Mouse (Mus musculus) heart, postnatal 0 days (tissue): ENCODE results near the gene Syt1. TPM values are rescaled to one million over a fixed set of nuclear protein-coding genes. Genes with fewer than 3 reads are reported as not detected.
A peak's percentile ranks its signal among the peaks of the same experiment; 100 is the strongest.

Experiments
- ATAC-seq: fragments of 200-750 bp; cut with Nextera tagmentation; 2 replicates; pipeline ENCODE4 v1.8.0; 2017; ENCODE audit warnings: low read depth, moderate number of reproducible peaks, moderate library complexity; ENCODE audit not compliant: insufficient read depth
- DNase-seq: peaks from one replicate; pipeline ENCODE4 v3.0.0-alpha.2; 2016; ENCODE audit warnings: low spot score
- H3K27ac ChIP-seq: fragments of 300-500 bp; sonication (generic); 2 replicates; pipeline ENCODE4 v1.5.1; 2014; ENCODE audit warnings: low read depth, mild to moderate bottlenecking
- H3K27me3 ChIP-seq: fragments of 300-500 bp; sonication (generic); 2 replicates; pipeline ENCODE4 v1.6.1; 2014; ENCODE audit warnings: low read length, mixed read lengths; ENCODE audit not compliant: control insufficient read depth, insufficient read depth
- H3K36me3 ChIP-seq: fragments of 300-500 bp; sonication (generic); replicated peaks from 2 replicates; pipeline ENCODE4 v1.6.1; 2014; ENCODE audit warnings: low read length, mixed read lengths; ENCODE audit not compliant: control insufficient read depth, insufficient read depth
- H3K4me1 ChIP-seq: fragments of 300-500 bp; sonication (generic); 2 replicates; pipeline ENCODE4 v1.6.1; 2014; ENCODE audit warnings: antibody characterized with exemption; ENCODE audit not compliant: control insufficient read depth, insufficient read depth
- H3K4me2 ChIP-seq: fragments of 300-500 bp; sonication (generic); 2 replicates; pipeline ENCODE4 v1.6.1; 2014; ENCODE audit warnings: low read depth, mild to moderate bottlenecking, low read length, moderate library complexity
- H3K4me3 ChIP-seq: fragments of 300-500 bp; sonication (generic); 2 replicates; pipeline ENCODE4 v1.5.1; 2014; ENCODE audit warnings: low read depth, low read length
- H3K9ac ChIP-seq: fragments of 300-500 bp; sonication (generic); replicated peaks from 2 replicates; pipeline ENCODE4 v1.6.1; 2014; ENCODE audit warnings: low read depth, low read length, mixed read lengths
- H3K9me3 ChIP-seq: fragments of 300-500 bp; sonication (generic); replicated peaks from 2 replicates; pipeline ENCODE4 v1.6.1; 2016; ENCODE audit warnings: low read length; ENCODE audit not compliant: control insufficient read depth
- CTCF ChIP-seq: IDR thresholded peaks from 2 replicates; pipeline ENCODE4 v1.5.1; 2016; ENCODE audit warnings: antibody characterized with exemption, control low read depth, low read depth
- EP300 ChIP-seq: IDR thresholded peaks from 2 replicates; pipeline ENCODE4 v1.6.1; 2016; ENCODE audit warnings: antibody characterized with exemption, low read depth
- WGBS: fragments of 180-500 bp; shearing (Covaris S2); extraction: QIAGEN DNeasy Blood & Tissue Kit; methylation state at CpG from one replicate; pipeline ENCODE4 v1.1.7; 2014; 5-methylcytosine and 5-hydroxymethylcytosine counted together
- polyA plus RNA-seq: library from polyadenylated mRNA; unstranded; fragments of >200 nt; fragmentation: Nextera tagmentation; extraction: Ambion mirVana; gene quantifications from 2 replicates; pipeline ENCODE4 v1.2.1, GENCODE M21; 2015
- total RNA-seq: library from RNA; depleted of rRNA; stranded (reverse); fragments of >200 nt; gene quantifications from 2 replicates; pipeline ENCODE4 v1.2.3, GENCODE M21; 2014; ENCODE audit warnings: low replicate concordance

Syt1 gene
- total and polyA plus RNA-seq, 2 experiments from 2014 or later: 0.08 TPM; not detected in 1

DNA sequence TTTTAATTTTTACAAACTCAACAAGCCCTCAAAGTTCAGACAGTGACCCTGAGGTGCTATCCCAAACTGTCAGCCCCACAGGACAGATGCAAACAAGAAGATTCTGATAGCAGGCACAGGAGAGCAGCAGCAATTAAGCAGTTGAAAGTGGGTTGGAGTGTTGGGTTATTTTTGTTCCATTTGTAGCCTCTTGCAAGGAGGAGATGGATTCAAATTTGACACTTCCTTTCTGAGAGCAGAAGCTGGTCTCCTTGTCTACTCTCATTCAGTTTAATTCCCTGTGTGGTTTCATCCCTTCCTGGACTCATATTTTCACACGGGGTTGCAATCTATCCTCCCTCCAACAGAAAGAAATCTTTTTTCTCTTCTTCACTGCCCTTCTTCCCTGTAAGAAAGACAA, 951 bp downstream of the Syt1 start:
- no peak overlapping the region for H3K4me3 ChIP-seq
- DNase-seq: no peak
- no peak for ATAC-seq
- H3K4me1 ChIP-seq: peaks cover 17% of the 10 kb centered on the region; the same call in 1 of the 2 replicates
- WGBS: 0% methylated on average over 1 of the region's 1 CpGs
- no peak overlapping the region for H3K9ac ChIP-seq
- no peak overlapping the region for H3K27ac ChIP-seq
- no peak for TF ChIP-seq CTCF
- no peak for TF ChIP-seq EP300
- no peak overlapping the region for H3K4me2 ChIP-seq
- peaks cover 31% of the 10 kb centered on the region for H3K27me3 ChIP-seq
- H3K36me3 ChIP-seq: no peaks in the 10 kb centered on the region
- no peaks in the 10 kb centered on the region for H3K9me3 ChIP-seq

DNA sequence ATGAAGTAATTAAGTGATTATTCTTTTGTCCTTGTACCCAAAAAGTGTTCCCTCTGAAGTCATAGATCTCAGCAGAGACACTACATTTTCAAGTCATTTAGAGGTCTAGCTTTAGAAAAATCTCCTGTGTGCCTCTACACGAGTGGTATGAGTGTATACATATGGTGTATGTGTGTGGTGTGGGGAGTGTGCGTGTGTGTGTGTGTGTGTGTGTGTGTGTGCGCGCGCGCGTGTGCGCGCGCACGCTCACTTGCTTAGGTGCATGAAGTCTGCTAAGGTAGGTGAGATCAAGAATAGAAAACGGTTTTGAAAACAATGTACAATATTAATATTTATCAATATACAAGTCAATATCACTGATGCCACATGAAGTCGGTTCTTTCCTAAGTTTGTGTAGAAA, 2.3 kb downstream of the Syt1 start:
- no peaks in the 10 kb centered on the region for H3K9me3 ChIP-seq
- no peak overlapping the region for H3K4me3 ChIP-seq
- TF ChIP-seq CTCF (no peak), EP300 (no peak)
- ATAC-seq (no peak), DNase-seq (no peak)
- H3K36me3 ChIP-seq: no peaks in the 10 kb centered on the region
- no peak overlapping the region for H3K27ac ChIP-seq
- 90% methylated on average over 13 of the region's 13 CpGs for whole genome bisulfite sequencing
- H3K27me3 ChIP-seq: peaks cover 31% of the 10 kb centered on the region
- H3K4me1 ChIP-seq: peaks cover 17% of the 10 kb centered on the region; the same call in 1 of the 2 replicates
- H3K4me2 ChIP-seq: no peak overlapping the region
- no peak overlapping the region for H3K9ac ChIP-seq

DNA sequence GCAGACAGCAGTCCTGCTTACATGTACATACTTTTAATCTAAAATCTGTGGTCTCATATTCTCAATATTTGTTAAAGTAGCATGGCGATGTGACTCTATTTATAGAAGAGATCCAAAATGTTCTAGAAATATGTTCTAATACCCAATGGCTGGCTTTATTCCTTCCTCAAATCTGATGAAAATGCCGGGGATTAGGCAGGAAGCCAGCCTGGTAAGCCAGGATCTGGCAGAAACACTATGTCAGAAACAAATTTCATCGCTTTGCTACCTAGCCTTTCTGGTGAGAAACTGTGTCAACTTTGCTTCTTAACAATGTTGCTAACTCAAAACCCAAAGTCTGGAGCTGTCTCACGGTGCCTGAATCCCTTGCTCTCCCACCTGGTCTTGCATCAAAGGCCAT, 7.3 kb downstream of the Syt1 start:
- no peak overlapping the region for H3K9ac ChIP-seq
- H3K4me2 ChIP-seq: no peak overlapping the region
- TF ChIP-seq CTCF (no peak), EP300 (no peak)
- peaks cover 3% of the 10 kb centered on the region; the same call in 1 of the 2 replicates for H3K27me3 ChIP-seq
- DNase-seq (no peak), ATAC-seq (no peak)
- 76% methylated on average over 4 of the region's 4 CpGs for WGBS
- no peaks in the 10 kb centered on the region for H3K36me3 ChIP-seq
- no peaks in the 10 kb centered on the region for H3K4me1 ChIP-seq
- H3K4me3 ChIP-seq: no peak overlapping the region
- H3K27ac ChIP-seq: no peak overlapping the region
- H3K9me3 ChIP-seq: no peaks in the 10 kb centered on the region

DNA sequence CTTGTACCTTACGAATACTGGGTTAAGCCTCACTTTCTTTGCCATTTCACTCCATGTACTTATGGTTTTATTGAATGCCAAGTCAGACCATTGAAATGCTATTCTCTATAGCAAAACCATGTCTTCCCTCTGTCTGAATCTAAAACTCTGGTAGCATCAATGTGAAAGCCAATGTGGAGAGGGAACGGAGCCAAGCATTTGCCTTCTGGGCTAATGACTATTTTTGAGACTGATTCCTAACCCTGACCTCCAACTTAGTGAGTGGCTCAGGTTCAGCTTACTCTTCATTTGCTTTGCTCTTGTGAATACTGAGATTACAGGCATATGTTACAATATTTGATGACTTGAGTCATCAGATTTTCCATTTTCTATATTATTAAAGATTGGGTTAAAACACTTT, 23.5 kb downstream of the Syt1 start:
- no peak for DNase-seq
- no peak for ATAC-seq
- no peak overlapping the region for H3K9ac ChIP-seq
- H3K4me2 ChIP-seq: no peak overlapping the region
- no peak overlapping the region for H3K4me3 ChIP-seq
- 93% methylated on average over 2 of the region's 2 CpGs for WGBS
- H3K4me1 ChIP-seq: no peaks in the 10 kb centered on the region
- TF ChIP-seq CTCF (no peak), EP300 (no peak)
- H3K36me3 ChIP-seq: no peaks in the 10 kb centered on the region
- H3K27me3 ChIP-seq: no peaks in the 10 kb centered on the region
- H3K9me3 ChIP-seq: no peaks in the 10 kb centered on the region
- no peak overlapping the region for H3K27ac ChIP-seq

DNA sequence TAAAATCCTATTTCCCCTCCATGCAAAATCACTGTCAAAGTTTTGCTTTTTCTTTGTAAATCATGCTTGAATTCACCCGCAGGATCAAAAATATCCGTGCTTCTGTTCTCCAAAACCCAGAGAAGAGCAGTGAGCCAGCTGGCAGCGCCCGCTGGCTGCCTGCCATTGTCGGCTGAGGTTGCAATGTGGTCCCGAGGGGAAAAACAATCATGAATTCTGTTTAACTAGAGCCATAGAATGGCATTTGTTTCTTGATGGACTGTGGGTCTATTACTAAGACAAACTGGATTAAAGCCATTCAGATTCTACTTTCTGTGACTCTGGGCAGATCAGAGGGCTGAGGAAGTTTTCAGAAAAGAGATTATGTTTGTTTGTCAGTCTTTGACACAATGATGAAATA, 31.1 kb downstream of the Syt1 start:
- WGBS: 31% methylated on average over 6 of the region's 6 CpGs
- no peak overlapping the region for H3K4me3 ChIP-seq
- DNase-seq (peak; percentile 15), ATAC-seq (no peak)
- no peak overlapping the region for H3K27ac ChIP-seq
- H3K36me3 ChIP-seq: no peaks in the 10 kb centered on the region
- H3K9me3 ChIP-seq: no peaks in the 10 kb centered on the region
- no peaks in the 10 kb centered on the region for H3K27me3 ChIP-seq
- no peaks in the 10 kb centered on the region for H3K4me1 ChIP-seq
- H3K9ac ChIP-seq: no peak overlapping the region
- no peak for TF ChIP-seq EP300
- no peak for TF ChIP-seq CTCF
- H3K4me2 ChIP-seq: no peak overlapping the region

DNA sequence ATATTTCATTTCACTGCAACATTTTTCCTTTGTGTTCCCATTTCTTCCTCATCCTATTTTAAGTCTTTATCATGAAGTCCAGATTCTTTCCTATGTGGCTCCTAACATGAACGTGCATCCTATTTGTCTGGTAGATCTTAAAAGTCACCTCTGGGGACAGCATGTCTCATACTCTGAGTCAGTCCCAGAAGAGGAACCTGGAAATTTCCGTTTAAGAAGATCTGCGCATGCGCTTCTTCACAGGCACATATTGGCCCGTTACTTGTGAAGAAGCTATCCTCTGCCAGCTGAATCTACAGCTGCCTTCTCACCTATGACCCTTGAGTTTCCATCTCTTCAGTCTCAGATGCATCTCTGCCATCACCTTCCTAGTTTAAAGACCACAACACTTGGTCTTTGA, 55.8 kb downstream of the Syt1 start:
- no peaks in the 10 kb centered on the region for H3K4me1 ChIP-seq
- 76% methylated on average over 5 of the region's 5 CpGs for WGBS
- H3K27ac ChIP-seq: no peak overlapping the region
- no peak overlapping the region for H3K4me2 ChIP-seq
- ATAC-seq (no peak), DNase-seq (no peak)
- H3K36me3 ChIP-seq: no peaks in the 10 kb centered on the region
- no peak overlapping the region for H3K4me3 ChIP-seq
- no peak overlapping the region for H3K9ac ChIP-seq
- no peaks in the 10 kb centered on the region for H3K9me3 ChIP-seq
- no peaks in the 10 kb centered on the region for H3K27me3 ChIP-seq
- TF ChIP-seq CTCF: no peak
